Mouse (Mus musculus): ENCODE results near the gene Fbxl3.

DNA sequence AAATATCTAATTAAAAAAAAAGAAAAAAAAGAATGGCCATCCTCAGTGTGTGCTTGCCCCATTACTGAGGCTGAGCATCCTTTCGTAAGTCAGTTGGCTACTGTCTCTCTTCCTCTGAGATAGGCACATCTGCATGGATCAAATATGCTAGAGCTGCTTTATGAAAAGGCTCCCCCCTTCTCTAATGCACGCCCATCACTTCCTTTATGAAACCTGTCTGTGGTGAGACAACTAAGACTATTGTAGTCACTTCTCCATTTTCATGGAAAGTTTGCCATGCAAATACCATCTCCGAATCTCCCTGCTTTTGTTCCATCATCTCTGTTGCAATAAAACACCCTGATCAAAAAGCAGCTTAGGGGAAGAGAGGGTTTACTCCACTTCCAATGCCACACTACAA, 62.4 kb downstream of the Fbxl3 start:
- TF ChIP-seq CTCF (IDR thresholded peaks at IDR 0.05; ENCODE audit: extremely low read depth, insufficient read length, insufficient replicate concordance, low read depth, low read length) (no peak), POLR2A (IDR thresholded peaks at IDR 0.05; ENCODE audit: low read depth, low read length) (no peak)
